Mouse (Mus musculus): ENCODE results near the gene Pla2g1b. TPM values are rescaled to one million over a fixed set of nuclear protein-coding genes. Genes with fewer than 3 reads are reported as not detected.

The Pla2g1b gene
- polyA plus RNA-seq (2012): not detected in 2 replicates

DNA sequence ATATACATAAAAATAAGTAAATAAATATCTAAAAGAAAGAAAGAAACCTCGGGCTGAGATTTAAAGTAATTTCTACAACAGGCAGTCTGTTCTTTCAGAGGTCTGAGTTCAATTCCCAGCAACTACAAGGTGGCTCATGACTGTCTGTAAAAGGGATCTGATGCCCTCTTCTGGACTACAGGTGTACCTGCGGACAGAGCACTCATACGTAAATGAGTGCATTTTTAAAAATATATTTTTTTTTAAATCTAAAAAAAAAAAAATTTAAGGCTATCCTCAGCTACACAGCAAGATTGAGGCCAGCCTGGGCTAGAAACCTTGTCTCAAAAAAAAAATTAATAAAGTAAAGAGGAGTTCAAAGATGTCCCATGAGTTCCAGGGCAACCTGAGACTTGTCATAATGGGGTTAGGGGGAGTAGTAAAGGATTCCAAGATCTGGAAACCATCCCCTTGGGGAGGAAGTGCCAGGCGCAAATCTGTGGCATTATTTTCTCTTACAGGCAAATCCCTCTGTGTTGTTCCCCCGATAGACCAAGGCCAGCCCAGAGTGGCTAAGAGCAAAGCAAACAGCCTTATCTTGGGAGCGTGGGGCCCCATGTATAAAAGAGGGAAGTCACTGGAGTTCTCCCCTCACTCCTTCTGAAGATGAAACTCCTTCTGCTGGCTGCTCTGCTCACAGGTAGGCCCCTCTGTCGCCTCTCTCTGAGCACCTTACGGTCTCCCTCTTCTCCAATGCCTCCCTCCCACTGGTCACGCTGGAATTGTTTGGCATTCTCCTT lies at the start of gene Pla2g1b:
Gene Pla2g1b (plus strand): TSS at position 621 of the 779 bp plus-strand sequence.

DNA sequence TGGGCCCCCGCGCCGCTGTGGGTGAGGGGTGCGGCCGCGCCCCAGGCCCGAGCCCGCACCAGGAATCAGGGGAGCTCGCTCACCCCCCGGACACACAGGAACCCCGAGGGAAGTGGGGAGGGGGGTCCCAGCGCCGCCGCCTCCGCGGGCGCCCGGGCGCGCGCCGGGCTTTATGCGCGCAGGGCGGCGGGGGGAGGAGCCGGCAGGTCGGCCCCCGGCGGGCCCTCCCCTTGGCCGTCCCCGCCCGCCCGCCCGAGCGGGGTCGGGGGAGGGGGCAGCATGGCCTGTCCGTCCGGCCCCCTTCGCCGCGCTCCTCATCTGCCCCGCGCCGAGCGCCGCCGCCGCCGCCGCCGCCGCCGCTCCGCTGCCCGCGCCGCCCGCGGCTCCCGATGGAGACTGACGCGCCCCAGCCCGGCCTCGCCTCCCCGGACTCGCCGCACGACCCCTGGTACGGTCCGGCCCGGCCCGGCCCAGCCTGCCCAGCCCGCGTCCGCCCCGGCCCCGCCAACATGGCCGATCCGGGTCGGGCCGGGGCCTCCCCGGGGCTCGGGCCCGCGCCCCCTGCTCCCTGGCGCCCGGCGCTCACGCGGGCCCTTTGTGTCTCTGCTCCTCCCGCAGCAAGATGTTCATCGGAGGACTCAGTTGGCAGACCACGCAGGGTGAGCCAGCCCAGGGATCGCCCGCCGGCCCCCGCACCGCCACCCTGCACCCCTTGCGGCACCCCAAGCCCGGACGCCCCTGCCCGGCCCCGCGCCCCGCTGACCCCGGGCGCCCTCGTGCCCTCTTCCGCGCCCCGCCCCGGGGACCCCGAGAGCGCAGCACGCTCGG lies 36.5 kb upstream of the Pla2g1b start, which contains the start of gene Msi1:
Gene Msi1 (plus strand): TSS at position 241 of the 828 bp plus-strand sequence.

GRCm38 (mm10) chr5:115483947-115484920 lies 18.2 kb downstream of the Pla2g1b start, which contains the start of gene Sirt4:
Gene Sirt4, minus strand, starts transcription at chr5:115484725.

DNA sequence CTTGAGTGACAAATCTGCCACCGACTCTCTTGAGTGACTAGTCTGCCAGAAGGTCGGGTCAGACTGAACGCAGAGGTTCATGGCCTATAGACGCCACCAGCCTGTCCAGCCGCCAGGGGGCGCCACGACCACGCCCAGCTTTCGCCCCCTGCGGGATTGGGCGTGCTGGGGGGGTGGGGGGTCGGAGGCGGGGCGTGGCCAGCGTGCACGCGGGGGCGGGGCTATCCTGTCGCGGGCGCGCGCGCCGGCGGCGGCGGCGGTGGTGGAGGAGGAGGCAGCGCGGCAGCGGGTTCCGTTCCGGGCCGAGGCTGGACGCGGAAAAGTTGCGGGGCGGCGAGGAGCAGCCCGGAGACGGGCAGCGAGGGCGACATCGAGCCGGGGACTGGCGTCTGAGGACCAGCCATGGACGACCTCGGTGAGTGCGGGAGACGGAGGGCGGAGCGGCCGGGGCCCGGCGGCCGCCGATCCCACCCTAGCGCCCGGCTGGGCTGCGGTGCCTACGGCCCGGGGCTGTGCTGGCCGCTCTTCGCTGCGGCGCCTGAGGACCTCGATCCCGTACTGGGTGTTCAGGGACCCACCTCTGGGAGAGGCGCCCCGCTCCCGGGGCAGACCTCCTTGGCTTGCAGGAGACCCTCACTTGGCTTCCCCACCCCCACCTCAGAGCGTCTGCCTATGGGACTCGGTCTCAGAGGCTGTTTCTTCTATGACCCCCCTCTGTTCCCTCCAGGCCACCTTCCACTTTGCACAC lies 40.6 kb downstream of the Pla2g1b start, which contains the start of gene Pxn:
Gene Pxn (plus strand): TSS at position 223 of the 748 bp plus-strand sequence.

Other genes starting within 250 kb of the Pla2g1b start
- gene Pop5, start 230.4 kb upstream of the Pla2g1b start, polyA plus RNA-seq (2012): 13.8 and 18.1 TPM in 2 replicates
- 243 and 252 TPM in 2 replicates for gene Rnf10, start 193.4 kb upstream of the Pla2g1b start, polyA plus RNA-seq (2012)
- gene Coq5, start 186.6 kb upstream of the Pla2g1b start, polyA plus RNA-seq (2012): 17.6 and 18.8 TPM in 2 replicates
- 412 and 470 TPM in 2 replicates for gene Dynll1, start 165.3 kb upstream of the Pla2g1b start, polyA plus RNA-seq (2012)
- 74.0 and 79.8 TPM in 2 replicates for gene Srsf9, start 139.1 kb upstream of the Pla2g1b start, polyA plus RNA-seq (2012)
- gene Gatc, start 125.1 kb upstream of the Pla2g1b start, polyA plus RNA-seq (2012): 11.6 and 11.8 TPM in 2 replicates
- 4.6 and 6.1 TPM in 2 replicates for gene Triap1, start 125.0 kb upstream of the Pla2g1b start, polyA plus RNA-seq (2012)
- gene Cox6a1, start 117.3 kb upstream of the Pla2g1b start, polyA plus RNA-seq (2012): 1,870 and 2,088 TPM in 2 replicates
- gene Msi1, start 36.7 kb upstream of the Pla2g1b start, polyA plus RNA-seq (2012): not detected in 2 replicates
- 6.3 and 8.1 TPM in 2 replicates for gene Sirt4, start 18.5 kb downstream of the Pla2g1b start, polyA plus RNA-seq (2012)
- gene Pxn, start 40.4 kb downstream of the Pla2g1b start, polyA plus RNA-seq (2012): 230 and 240 TPM in 2 replicates
- 2,995 and 3,136 TPM in 2 replicates for gene Rplp0, start 93.2 kb downstream of the Pla2g1b start, polyA plus RNA-seq (2012)
- gene Gcn1l1, start 99.0 kb downstream of the Pla2g1b start, polyA plus RNA-seq (2012): 44.7 and 58.8 TPM in 2 replicates
- gene Rab35, start 165.6 kb downstream of the Pla2g1b start, polyA plus RNA-seq (2012): 44.4 and 49.8 TPM in 2 replicates

All from megakaryocyte-erythroid progenitor cell, adult 5 weeks (primary cell).